Mouse (Mus musculus) liver, embryonic 12.5 days (tissue): ENCODE measurements at regions not wholly inside any gene's neighbourhood (a gene's known extent, or its start where the extent isn't known, plus 50 kb on each side); places are given as distances from the start of the nearest gene placed in this dataset.
A peak's percentile ranks its signal among the peaks of the same experiment; 100 is the strongest.
"Not testable (repeated sequence)": the region's sequence is repeated elsewhere in the genome, so short reads cannot be mapped to it uniquely, and the experiment has no call there.

ENCODE experiments used
- ATAC-seq: fragments of 200-750 bp; cut with Nextera tagmentation; 2 replicates; pipeline ENCODE4 v1.8.0; 2017; ENCODE audit warnings: moderate number of reproducible peaks, mild to moderate bottlenecking, moderate library complexity
- H3K27ac ChIP-seq: fragments of 300-500 bp; sonication (generic); 2 replicates; pipeline ENCODE4 v1.5.1; 2016; ENCODE audit warnings: mild to moderate bottlenecking
- H3K27me3 ChIP-seq: fragments of 300-500 bp; sonication (generic); replicated peaks from 2 replicates; pipeline ENCODE4 v1.6.1; 2016; ENCODE audit warnings: mild to moderate bottlenecking, moderate library complexity
- H3K36me3 ChIP-seq: fragments of 300-500 bp; sonication (generic); 2 replicates; pipeline ENCODE4 v1.6.1; 2016; ENCODE audit warnings: mild to moderate bottlenecking, moderate library complexity
- H3K4me1 ChIP-seq: fragments of 300-500 bp; sonication (generic); 2 replicates; pipeline ENCODE4 v1.6.1; 2016
- H3K4me2 ChIP-seq: fragments of 300-500 bp; sonication (generic); 2 replicates; pipeline ENCODE4 v1.6.1; 2016; ENCODE audit warnings: mild to moderate bottlenecking, moderate library complexity
- H3K4me3 ChIP-seq: fragments of 300-500 bp; sonication (generic); 2 replicates; pipeline ENCODE4 v1.5.1; 2016; ENCODE audit warnings: mild to moderate bottlenecking, moderate library complexity
- H3K9ac ChIP-seq: fragments of 300-500 bp; sonication (generic); 2 replicates; pipeline ENCODE4 v1.6.1; 2016; ENCODE audit warnings: mild to moderate bottlenecking, moderate library complexity
- H3K9me3 ChIP-seq: fragments of 300-500 bp; sonication (generic); replicated peaks from 2 replicates; pipeline ENCODE4 v1.6.1; 2016; ENCODE audit warnings: mild to moderate bottlenecking, moderate library complexity
- WGBS: fragments of 180-500 bp; shearing (Covaris S2); methylation state at CpG from one replicate; pipeline ENCODE4 v1.1.7; 2016; ENCODE audit not compliant: insufficient replicate concordance; 5-methylcytosine and 5-hydroxymethylcytosine counted together

- not testable (repeated sequence) for H3K9ac ChIP-seq, H3K4me3 ChIP-seq, H3K4me2 ChIP-seq, H3K9me3 ChIP-seq, H3K27ac ChIP-seq, H3K27me3 ChIP-seq, ATAC-seq, H3K36me3 ChIP-seq, H3K4me1 ChIP-seq
- WGBS, result 38% methylated on average over 12 of the region's 12 CpGs
Measured at GRCm38 (mm10) chr6:3201507-3201906, 197.9 kb downstream of the Samd9l start.

DNA sequence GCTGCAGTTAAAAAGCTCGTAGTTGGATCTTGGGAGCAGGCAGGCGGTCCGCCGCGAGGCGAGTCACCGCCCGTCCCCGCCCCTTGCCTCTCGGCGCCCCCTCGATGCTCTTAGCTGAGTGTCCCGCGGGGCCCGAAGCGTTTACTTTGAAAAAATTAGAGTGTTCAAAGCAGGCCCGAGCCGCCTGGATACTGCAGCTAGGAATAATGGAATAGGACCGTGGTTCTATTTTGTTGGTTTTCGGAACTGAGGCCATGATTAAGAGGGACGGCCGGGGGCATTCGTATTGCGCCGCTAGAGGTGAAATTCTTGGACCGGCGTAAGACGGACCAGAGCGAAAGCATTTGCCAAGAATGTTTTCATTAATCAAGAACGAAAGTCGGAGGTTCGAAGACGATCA lies 198.3 kb downstream of the Samd9l start:
- Histone ChIP-seq H3K4me1 (no peaks in the 10 kb centered on the region), H3K9me3 (no peaks in the 10 kb centered on the region), H3K36me3 (no peaks in the 10 kb centered on the region), H3K9ac (no peak overlapping the region), H3K27me3 (no peaks in the 10 kb centered on the region), H3K4me2 (no peak overlapping the region), H3K27ac (no peak overlapping the region), H3K4me3 (no peak overlapping the region)
- no peak for ATAC-seq
- 57% methylated on average over 30 of the region's 33 CpGs for WGBS

DNA sequence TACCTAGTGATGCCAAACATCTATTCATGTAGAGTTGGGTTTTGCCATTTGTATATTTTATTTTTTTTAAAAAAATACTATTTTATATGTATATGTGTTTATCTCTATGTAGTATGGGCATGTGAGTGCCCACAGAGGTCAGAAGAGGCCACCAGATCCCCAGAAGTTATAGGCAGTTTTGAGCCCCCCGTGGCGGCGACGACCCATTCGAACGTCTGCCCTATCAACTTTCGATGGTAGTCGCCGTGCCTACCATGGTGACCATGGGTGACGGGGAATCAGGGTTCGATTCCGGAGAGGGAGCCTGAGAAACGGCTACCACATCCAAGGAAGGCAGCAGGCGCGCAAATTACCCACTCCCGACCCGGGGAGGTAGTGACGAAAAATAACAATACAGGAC lies 198.8 kb downstream of the Samd9l start:
- ATAC-seq, H3K4me1 ChIP-seq, H3K27me3 ChIP-seq, H3K36me3 ChIP-seq, H3K4me3 ChIP-seq, H3K9ac ChIP-seq, H3K9me3 ChIP-seq, H3K4me2 ChIP-seq, H3K27ac ChIP-seq: not testable (repeated sequence)
- WGBS, result 66% methylated on average over 18 of the region's 18 CpGs

GRCm38 (mm10) chr6:3192424-3192820 lies 206.9 kb downstream of the Samd9l start:
- not testable (repeated sequence) for H3K4me3 ChIP-seq, H3K4me1 ChIP-seq, H3K27ac ChIP-seq, H3K27me3 ChIP-seq, ATAC-seq, H3K4me2 ChIP-seq, H3K9me3 ChIP-seq, H3K9ac ChIP-seq, H3K36me3 ChIP-seq
- WGBS, result 35% methylated on average over 1 of the region's 1 CpGs

DNA sequence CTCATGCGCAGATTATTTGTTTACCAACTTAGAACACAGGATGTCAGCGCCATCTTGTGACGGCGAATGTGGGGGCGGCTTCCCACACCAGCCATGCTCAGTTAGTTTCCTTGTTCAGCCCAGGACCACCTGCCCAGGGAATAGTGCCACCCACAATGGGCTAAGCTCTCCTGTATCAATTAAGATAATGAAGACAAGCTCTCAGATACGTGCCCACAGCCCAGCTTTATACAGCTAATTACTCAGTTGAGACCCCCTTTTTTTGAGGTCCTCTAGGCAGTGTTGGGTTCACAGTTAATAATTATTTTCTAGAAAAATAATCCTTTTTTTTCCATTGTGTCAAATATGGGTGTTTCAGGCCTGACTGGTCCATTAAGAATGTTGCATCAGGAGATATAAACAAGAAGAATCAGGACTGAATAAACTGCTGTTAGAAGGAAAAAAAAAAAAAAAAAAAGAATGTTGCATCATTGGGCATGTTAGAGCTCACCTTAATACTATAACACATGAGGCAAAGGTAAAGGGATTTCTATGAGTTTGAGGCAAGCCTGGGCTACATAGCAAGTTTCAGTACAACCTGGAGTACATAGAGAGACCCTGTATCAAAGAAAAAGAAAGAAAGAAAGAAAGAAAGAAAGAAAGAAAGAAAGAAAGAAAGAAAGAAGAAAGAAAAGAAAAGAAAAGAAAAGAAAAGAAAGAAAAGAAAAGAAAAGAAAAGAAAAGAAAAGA lies 207.5 kb downstream of the Samd9l start:
- not testable (repeated sequence) for H3K27ac ChIP-seq, H3K4me2 ChIP-seq, H3K4me3 ChIP-seq, H3K4me1 ChIP-seq, H3K9ac ChIP-seq, H3K36me3 ChIP-seq, ATAC-seq, H3K9me3 ChIP-seq, H3K27me3 ChIP-seq
- WGBS, result 69% methylated on average over 6 of the region's 6 CpGs

DNA sequence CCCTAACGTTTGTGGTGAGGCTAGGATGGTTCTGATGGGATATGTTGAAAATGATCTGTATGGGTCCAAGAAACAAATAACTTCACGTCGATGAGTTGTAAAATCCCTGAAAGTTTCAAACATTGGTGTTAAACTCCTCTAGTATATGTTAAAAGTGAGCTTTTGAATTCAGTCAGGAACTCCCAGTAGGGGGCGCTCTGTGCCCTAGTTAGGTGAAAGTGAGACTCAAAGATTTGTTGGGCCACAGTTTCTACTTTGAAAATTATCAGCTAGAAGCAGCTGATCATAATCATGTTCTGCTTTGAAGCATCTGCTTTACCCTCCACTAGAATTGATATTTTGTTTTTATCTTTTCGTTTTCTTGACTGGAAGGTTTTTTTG lies 215.6 kb downstream of the Samd9l start:
- Histone ChIP-seq H3K4me1 (no peaks in the 10 kb centered on the region), H3K27me3 (no peaks in the 10 kb centered on the region), H3K4me2 (no peak overlapping the region), H3K9ac (no peak overlapping the region), H3K9me3 (peaks cover 17% of the 10 kb centered on the region), H3K4me3 (no peak overlapping the region), H3K36me3 (no peaks in the 10 kb centered on the region), H3K27ac (no peak overlapping the region)
- WGBS, result 23% methylated on average over 5 of the region's 5 CpGs
- no peak; the same call in 1 of the 2 replicates for ATAC-seq

- Histone ChIP-seq H3K9me3 (peaks cover 17% of the 10 kb centered on the region), H3K36me3 (no peaks in the 10 kb centered on the region), H3K4me1 (no peaks in the 10 kb centered on the region), H3K27me3 (no peaks in the 10 kb centered on the region), H3K9ac (no peak overlapping the region), H3K27ac (no peak overlapping the region), H3K4me2 (peak overlapping the region; percentile 25), H3K4me3 (no peak overlapping the region)
- 30% methylated on average over 33 of the region's 33 CpGs for WGBS
- ATAC-seq, result peak; percentile 81
Measured at GRCm38 (mm10) chr6:3182889-3183818, 216.2 kb downstream of the Samd9l start.

GRCm38 (mm10) chr6:3182424-3182841 lies 216.9 kb downstream of the Samd9l start:
- not testable (repeated sequence) for H3K9ac ChIP-seq, H3K4me1 ChIP-seq, H3K27ac ChIP-seq, H3K4me3 ChIP-seq, H3K27me3 ChIP-seq, H3K36me3 ChIP-seq
- peak; percentile 53 for ATAC-seq
- Histone ChIP-seq H3K9me3 (peaks cover 17% of the 10 kb centered on the region), H3K4me2 (peak overlapping the region; percentile 25)
- 21% methylated on average over 17 of the region's 17 CpGs for WGBS

- not testable (repeated sequence) for H3K27me3 ChIP-seq, H3K27ac ChIP-seq, H3K36me3 ChIP-seq, H3K4me2 ChIP-seq, H3K9ac ChIP-seq, H3K4me3 ChIP-seq, H3K4me1 ChIP-seq
- WGBS, result 54% methylated on average over 8 of the region's 10 CpGs
- ATAC-seq, result peak; percentile 33
- peaks cover 17% of the 10 kb centered on the region for H3K9me3 ChIP-seq
Measured at GRCm38 (mm10) chr6:3179603-3180348, 219.6 kb downstream of the Samd9l start.

DNA sequence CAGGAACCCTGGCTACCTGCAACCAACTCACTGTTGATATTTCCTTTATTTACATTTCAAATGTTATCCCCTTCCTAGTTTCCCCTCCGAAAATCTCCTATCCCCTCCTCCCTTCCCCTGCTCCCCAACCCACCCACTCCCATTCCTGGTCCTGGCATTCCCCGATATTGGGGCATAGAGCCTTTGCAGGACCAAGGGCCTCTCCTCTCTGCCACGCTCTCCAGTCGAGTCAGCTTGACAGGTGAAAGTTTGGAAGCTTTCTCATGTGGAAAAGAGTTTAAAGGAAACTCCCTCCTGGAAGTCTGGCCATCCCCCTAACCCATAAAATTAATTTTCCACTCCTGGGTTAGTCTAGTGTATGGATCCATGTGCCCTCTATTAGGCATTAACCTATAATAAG lies 229.9 kb downstream of the Samd9l start:
- whole genome bisulfite sequencing, result 54% methylated on average over 4 of the region's 4 CpGs
- H3K27ac ChIP-seq, H3K36me3 ChIP-seq, ATAC-seq, H3K9ac ChIP-seq, H3K27me3 ChIP-seq, H3K4me1 ChIP-seq, H3K9me3 ChIP-seq, H3K4me2 ChIP-seq, H3K4me3 ChIP-seq: not testable (repeated sequence)

DNA sequence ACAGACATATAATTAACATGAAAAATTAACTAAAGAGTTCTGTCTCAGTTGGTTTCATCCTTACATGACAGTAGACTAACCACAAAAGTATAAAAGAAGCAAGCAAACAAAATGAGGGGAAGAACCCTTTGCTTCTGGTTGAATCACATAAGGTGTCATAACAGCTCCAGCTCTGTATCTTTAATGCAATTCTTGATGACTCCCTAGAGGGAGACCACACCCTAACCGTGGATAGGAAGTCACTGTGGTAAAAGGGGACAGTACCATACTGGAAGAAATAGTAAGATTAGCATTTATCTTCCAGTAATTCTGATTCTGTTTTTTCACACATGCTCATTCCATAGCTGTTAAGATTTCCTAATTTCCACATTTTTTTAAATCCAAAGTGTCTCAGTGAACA lies 233.2 kb downstream of the Samd9l start:
- WGBS, result 20% methylated on average over 1 of the region's 1 CpGs

GRCm38 (mm10) chr6:3151901-3152300 lies 247.5 kb downstream of the Samd9l start:
- H3K27me3 ChIP-seq, H3K36me3 ChIP-seq, H3K4me2 ChIP-seq, H3K9me3 ChIP-seq, H3K27ac ChIP-seq, H3K9ac ChIP-seq, ATAC-seq, H3K4me1 ChIP-seq, H3K4me3 ChIP-seq: not testable (repeated sequence)
- WGBS, result 53% methylated on average over 2 of the region's 2 CpGs

More for the DNA sequence above, 233.2 kb downstream of the Samd9l start:
- not testable (repeated sequence) for H3K9ac ChIP-seq, H3K4me3 ChIP-seq, H3K36me3 ChIP-seq, H3K4me1 ChIP-seq, H3K9me3 ChIP-seq, H3K27ac ChIP-seq, H3K4me2 ChIP-seq, H3K27me3 ChIP-seq
- peak; percentile 87 for ATAC-seq
